Mouse (Mus musculus) bone marrow macrophage, adult 2 months (primary cell): ENCODE measurements at regions not wholly inside any gene's neighbourhood (a gene's known extent, or its start where the extent isn't known, plus 50 kb on each side); places are given as distances from the start of the nearest gene placed in this dataset.

Experiments
- H3K27ac ChIP-seq: 2 replicates; pipeline ENCODE4 v1.5.1; 2012; ENCODE audit warnings: low read depth, low read length; ENCODE audit not compliant: insufficient read depth
- H3K4me1 ChIP-seq: 2 replicates; pipeline ENCODE4 v1.6.1; 2012; ENCODE audit warnings: low read length; ENCODE audit not compliant: control insufficient read depth, insufficient read depth
- H3K4me3 ChIP-seq: 2 replicates; pipeline ENCODE4 v1.5.1; 2012; ENCODE audit warnings: mild to moderate bottlenecking, low read length, moderate library complexity; ENCODE audit not compliant: insufficient read depth
- CTCF ChIP-seq: IDR thresholded peaks from 2 replicates; pipeline ENCODE4 v1.5.1; 2012; ENCODE audit warnings: low read depth, mild to moderate bottlenecking, low read length, moderate library complexity
- POLR2A ChIP-seq: IDR thresholded peaks from 2 replicates; pipeline ENCODE4 v1.6.1; 2012; ENCODE audit warnings: mild to moderate bottlenecking, low read depth, low read length, borderline replicate concordance

- no peak overlapping the region for H3K4me3 ChIP-seq
- TF ChIP-seq POLR2A (no peak), CTCF (no peak)
- no peaks in the 10 kb centered on the region for H3K4me1 ChIP-seq
- no peak overlapping the region for H3K27ac ChIP-seq
Observed at GRCm38 (mm10) chr4:125276861-125277260, 149.2 kb upstream of the Zc3h12a start.

GRCm38 (mm10) chr4:125275259-125275658 lies 147.6 kb upstream of the Zc3h12a start:
- Histone ChIP-seq H3K4me1 (no peaks in the 10 kb centered on the region), H3K4me3 (no peak overlapping the region), H3K27ac (no peak overlapping the region)
- TF ChIP-seq CTCF (no peak), POLR2A (no peak)

GRCm38 (mm10) chr4:125270951-125271350 lies 143.3 kb upstream of the Zc3h12a start:
- no peak overlapping the region for H3K4me3 ChIP-seq
- no peaks in the 10 kb centered on the region for H3K4me1 ChIP-seq
- TF ChIP-seq CTCF: no peak
- TF ChIP-seq POLR2A: no peak
- no peak overlapping the region for H3K27ac ChIP-seq

- TF ChIP-seq POLR2A: no peak
- TF ChIP-seq CTCF: no peak
- H3K27ac ChIP-seq: no peak overlapping the region
- H3K4me3 ChIP-seq: no peak overlapping the region
- no peaks in the 10 kb centered on the region for H3K4me1 ChIP-seq
Observed at GRCm38 (mm10) chr4:125266212-125266611, 138.6 kb upstream of the Zc3h12a start.

- TF ChIP-seq POLR2A (no peak), CTCF (peak; percentile 64; the same call in 1 of the 2 replicates)
- no peaks in the 10 kb centered on the region for H3K4me1 ChIP-seq
- H3K27ac ChIP-seq: no peak overlapping the region
- no peak overlapping the region for H3K4me3 ChIP-seq
Observed at GRCm38 (mm10) chr4:125265575-125265974, 137.9 kb upstream of the Zc3h12a start.

GRCm38 (mm10) chr4:125265065-125265464 lies 137.4 kb upstream of the Zc3h12a start:
- H3K4me1 ChIP-seq: no peaks in the 10 kb centered on the region
- H3K27ac ChIP-seq: no peak overlapping the region
- TF ChIP-seq POLR2A: no peak
- no peak for TF ChIP-seq CTCF
- no peak overlapping the region for H3K4me3 ChIP-seq

GRCm38 (mm10) chr4:125261547-125261946 lies 133.9 kb upstream of the Zc3h12a start:
- TF ChIP-seq CTCF (no peak), POLR2A (no peak)
- Histone ChIP-seq H3K27ac (no peak overlapping the region), H3K4me1 (no peaks in the 10 kb centered on the region), H3K4me3 (no peak overlapping the region)

GRCm38 (mm10) chr4:125259306-125259705 lies 131.7 kb upstream of the Zc3h12a start:
- no peak for TF ChIP-seq CTCF
- no peak for TF ChIP-seq POLR2A
- Histone ChIP-seq H3K27ac (no peak overlapping the region), H3K4me3 (no peak overlapping the region), H3K4me1 (no peaks in the 10 kb centered on the region)

- TF ChIP-seq CTCF: no peak
- no peak for TF ChIP-seq POLR2A
- no peak overlapping the region for H3K27ac ChIP-seq
- no peak overlapping the region for H3K4me3 ChIP-seq
- no peaks in the 10 kb centered on the region for H3K4me1 ChIP-seq
Observed at GRCm38 (mm10) chr4:125257916-125258315, 130.3 kb upstream of the Zc3h12a start.

GRCm38 (mm10) chr4:125253161-125253560 lies 125.5 kb upstream of the Zc3h12a start:
- H3K27ac ChIP-seq: no peak overlapping the region
- H3K4me3 ChIP-seq: no peak overlapping the region
- no peaks in the 10 kb centered on the region for H3K4me1 ChIP-seq
- TF ChIP-seq POLR2A: no peak
- no peak for TF ChIP-seq CTCF

GRCm38 (mm10) chr4:125252228-125252627 lies 124.6 kb upstream of the Zc3h12a start:
- no peak overlapping the region for H3K4me3 ChIP-seq
- no peaks in the 10 kb centered on the region for H3K4me1 ChIP-seq
- TF ChIP-seq CTCF (no peak), POLR2A (no peak)
- no peak overlapping the region for H3K27ac ChIP-seq
